In genomic region chr10:24357636-24358035, GRCm38 (mm10) we compare ENCODE assay signal across 27 mouse cellular contexts.
"Had no signal": no experiment of that assay in that cellular context is flagged by ENCODE, and none has a peak within 500 bp of the region (broad histone marks: within the 10 kb centered on the region; RNA-seq: fewer than 3 reads in every experiment).

No protein-coding gene starts in this region.

- H3K36me3 ChIP-seq: heart, embryonic 13.5 days; heart, embryonic 15.5 days; hindbrain, embryonic 13.5 days; hindbrain, embryonic 15.5 days; intestine, embryonic 15.5 days; limb, embryonic 10.5 days; limb, embryonic 12.5 days; liver, embryonic 13.5 days; liver, embryonic 15.5 days had no signal

- H3K9me3 ChIP-seq: heart, embryonic 13.5 days; heart, embryonic 15.5 days; hindbrain, embryonic 13.5 days; hindbrain, embryonic 15.5 days; intestine, embryonic 15.5 days; limb, embryonic 10.5 days; limb, embryonic 12.5 days; liver, embryonic 13.5 days; liver, embryonic 15.5 days had no signal

- H3K27me3 ChIP-seq: heart, embryonic 13.5 days; heart, embryonic 15.5 days; hindbrain, embryonic 13.5 days; hindbrain, embryonic 15.5 days; intestine, embryonic 15.5 days; limb, embryonic 12.5 days; liver, embryonic 13.5 days; liver, embryonic 15.5 days had no signal

- DNase-seq: gastrocnemius, postnatal 14 days; gastrocnemius, postnatal 36 days; heart, adult 11 months; heart, adult 2 months; heart, postnatal 14 days; heart, postnatal 36 days; kidney, adult 18-20 months; kidney, adult 8-10 months; kidney, postnatal 10 days; kidney, postnatal 25 days; kidney, postnatal 4 days; liver; liver, embryonic 13.5 days had no signal

- H3K9ac ChIP-seq: heart, embryonic 13.5 days; heart, embryonic 15.5 days; hindbrain, embryonic 13.5 days; hindbrain, embryonic 15.5 days; intestine, embryonic 15.5 days; limb, embryonic 12.5 days; liver, embryonic 13.5 days; liver, embryonic 15.5 days had no signal

- H3K4me2 ChIP-seq: heart, embryonic 11.5 days; heart, embryonic 13.5 days; heart, embryonic 15.5 days; hindbrain, embryonic 13.5 days; hindbrain, embryonic 15.5 days; intestine, embryonic 15.5 days; limb, embryonic 12.5 days; liver, embryonic 11.5 days; liver, embryonic 13.5 days; liver, embryonic 15.5 days had no signal

- H3K4me1 ChIP-seq: heart, embryonic 13.5 days; heart, embryonic 15.5 days; hindbrain, embryonic 13.5 days; hindbrain, embryonic 15.5 days; intestine, embryonic 15.5 days; limb, embryonic 10.5 days; limb, embryonic 12.5 days; liver, embryonic 13.5 days; liver, embryonic 15.5 days had no signal

- ATAC-seq: inflammation-experienced regulatory T-cells, adult 6 months; intestine, embryonic 15.5 days; intestine, postnatal 0 days had no signal

- H3K4me3 ChIP-seq: heart, adult 2 months; heart, embryonic 13.5 days; heart, embryonic 15.5 days; hindbrain, embryonic 13.5 days; hindbrain, embryonic 15.5 days; intestine, embryonic 15.5 days; layer of hippocampus, adult 2 months; left cerebral cortex, adult 2 months; limb, embryonic 10.5 days; limb, embryonic 12.5 days; liver, embryonic 13.5 days; liver, embryonic 15.5 days had no signal

- H3K27ac ChIP-seq: heart, adult 2 months; heart, embryonic 13.5 days; heart, embryonic 15.5 days; hindbrain, embryonic 13.5 days; hindbrain, embryonic 15.5 days; intestine, embryonic 15.5 days; layer of hippocampus, adult 2 months; left cerebral cortex, adult 2 months; limb, embryonic 10.5 days; limb, embryonic 12.5 days; liver, embryonic 13.5 days; liver, embryonic 15.5 days had no signal
